Mouse (Mus musculus): ENCODE measurements around the gene Prrc2b.

DNA sequence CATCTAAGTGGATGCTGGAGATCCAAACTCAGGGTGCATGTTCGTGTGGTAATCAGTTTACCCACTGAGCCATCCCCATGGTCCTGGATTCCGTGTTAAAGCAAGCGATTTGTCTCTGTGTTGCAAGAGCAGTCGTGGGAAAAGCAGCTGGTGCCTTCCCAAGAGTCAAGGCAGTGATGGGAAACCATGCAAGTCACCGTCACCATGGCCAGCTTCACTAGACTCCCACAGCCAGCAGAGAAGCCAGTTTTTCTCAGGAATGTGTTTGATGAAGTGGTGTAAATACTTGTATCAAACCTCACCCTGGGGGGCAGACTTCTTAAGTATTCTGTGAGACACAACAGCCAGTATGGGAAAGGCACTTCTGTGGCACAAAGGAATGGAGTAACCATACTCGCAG lies 8.5 kb upstream of the Prrc2b start:
- TF ChIP-seq POLR2A (IDR thresholded peaks at IDR 0.05; ENCODE audit: insufficient read depth, low read depth, low read length) (no peak), CTCF (IDR thresholded peaks at IDR 0.05) (no peak)
